Mouse (Mus musculus) inflammation-experienced regulatory T-cells, adult 16 weeks (primary cell): Measurements from ENCODE around the gene Gm8279. TPM values are rescaled to one million over a fixed set of nuclear protein-coding genes. Genes with fewer than 3 reads are reported as not detected.

ENCODE experiments used
- polyA plus RNA-seq: library from polyadenylated mRNA; unstranded; fragments of 100-300 nt; shearing (Covaris generic); gene quantifications from one replicate; pipeline ENCODE4 v1.2.1, GENCODE M21; 2017

The Gm8279 gene
- polyA plus RNA-seq, result 0.33 TPM

GRCm38 (mm10) chr14:5131219-5131618, at the start of gene Gm8279:
TSS of gene Gm8279 (plus strand) at chr14:5131519.

DNA sequence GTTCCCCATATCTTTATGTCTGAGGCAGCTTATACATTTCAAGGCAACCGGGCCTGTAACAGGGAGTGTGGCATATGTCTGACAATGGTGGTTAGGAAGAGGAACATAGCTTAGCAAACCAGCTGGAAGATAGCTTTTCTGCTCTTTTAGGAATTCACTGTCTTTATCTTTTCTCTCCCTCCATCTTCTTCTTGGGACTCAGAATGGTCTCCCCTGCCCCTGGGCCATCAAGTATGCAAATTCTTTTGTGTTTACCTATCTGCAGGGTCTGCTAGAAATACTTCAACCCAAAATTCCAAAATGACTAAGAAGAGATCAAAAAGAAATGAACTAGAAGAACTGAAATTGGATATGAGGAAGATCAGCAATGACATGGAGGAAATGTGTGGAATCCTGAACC, 32.9 kb downstream of the Gm8279 start, which contains the start of gene Gm3317:
Gene Gm3317, plus strand, starts transcription at position 301 of the 400 bp plus-strand sequence.

DNA sequence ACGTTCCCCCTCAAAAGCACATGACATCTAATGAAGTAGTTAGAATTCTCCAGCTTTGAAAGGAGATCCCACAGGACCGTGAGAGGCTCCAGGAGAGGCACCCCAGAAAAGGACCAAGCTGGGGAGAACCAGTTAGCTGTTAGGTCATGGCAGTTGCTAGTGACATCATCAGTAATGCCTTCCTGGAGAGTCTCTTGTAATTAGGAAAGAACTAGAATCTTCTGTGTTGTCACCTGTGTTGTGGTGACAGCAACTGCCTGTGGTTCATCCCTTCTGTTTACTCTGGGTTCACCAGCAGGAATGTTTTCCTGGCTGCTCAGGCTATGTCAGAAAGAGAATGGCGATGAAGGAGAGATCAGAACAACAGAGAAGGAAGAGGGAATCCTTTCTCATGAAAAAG, 54.2 kb downstream of the Gm8279 start, which contains the start of gene Gm8271:
Gene Gm8271, plus strand, starts transcription at position 301 of the 400 bp plus-strand sequence.

Other genes with a start within 250 kb of the Gm8279 start
- not detected for gene Gm3278, start 239.1 kb upstream of the Gm8279 start, polyA plus RNA-seq
- 0.44 TPM for gene Gm8297, start 147.6 kb upstream of the Gm8279 start, polyA plus RNA-seq
- not detected for gene Gm3298, start 115.6 kb upstream of the Gm8279 start, polyA plus RNA-seq
- gene 4930555G01Rik, start 80.9 kb upstream of the Gm8279 start, polyA plus RNA-seq, result not detected
- gene Gm8281, start 60.5 kb upstream of the Gm8279 start, polyA plus RNA-seq, result 9.8 TPM
- not detected for gene Gm3317, start 33.0 kb downstream of the Gm8279 start, polyA plus RNA-seq
- not detected for gene Gm8271, start 54.3 kb downstream of the Gm8279 start, polyA plus RNA-seq
- gene Gm3526, start 129.1 kb downstream of the Gm8279 start, polyA plus RNA-seq, result not detected
- not detected for gene Gm3542, start 203.4 kb downstream of the Gm8279 start, polyA plus RNA-seq